Mouse (Mus musculus): ENCODE measurements around the gene Swsap1. TPM values are rescaled to one million over a fixed set of nuclear protein-coding genes. Genes with fewer than 3 reads are reported as not detected.

The Swsap1 gene
- 12.2 and 12.8 TPM in 2 replicates for polyA plus RNA-seq (2012; rRNA removed)

GRCm38 (mm10) chr9:21955570-21956281 lies at the start of gene Swsap1:
TSS of gene Swsap1 (plus strand) at chr9:21955755.
- Histone ChIP-seq H3K27me3 (ENCODE audit: control insufficient read depth, insufficient read depth, low read length) (no peaks in the 10 kb centered on the region), H3K4me3 (replicated peaks; ENCODE audit: insufficient read depth, low read depth, low read length) (peak within 1 kb of the TSS; percentile 78), H3K27ac (ENCODE audit: insufficient read depth, low read length) (peak within 1 kb of the TSS; percentile 85), H3K4me1 (ENCODE audit: control insufficient read depth, insufficient read depth, low read length) (no peaks in the 10 kb centered on the region)
- DNase-seq: peak; percentile 99 to 100
- TF ChIP-seq CTCF (IDR thresholded peaks at IDR 0.05; ENCODE audit: borderline replicate concordance, insufficient read depth, low read depth, low read length): no peak
- peak; percentile 63 for TF ChIP-seq POLR2A (IDR thresholded peaks at IDR 0.05; ENCODE audit: borderline replicate concordance, insufficient read depth, low read length)
- WGBS: under 1% methylated on average over 54 of the region's 54 CpGs

- H3K27ac ChIP-seq (ENCODE audit: insufficient read depth, low read length): no peak overlapping the region; the same call in 1 of the 2 replicates
- TF ChIP-seq POLR2A (IDR thresholded peaks at IDR 0.05; ENCODE audit: borderline replicate concordance, insufficient read depth, low read length) (no peak), CTCF (IDR thresholded peaks at IDR 0.05; ENCODE audit: borderline replicate concordance, insufficient read depth, low read depth, low read length) (no peak)
- H3K27me3 ChIP-seq (ENCODE audit: control insufficient read depth, insufficient read depth, low read length): no peaks in the 10 kb centered on the region
- DNase-seq: no peak
- peaks cover 20% of the 10 kb centered on the region for H3K4me1 ChIP-seq (ENCODE audit: control insufficient read depth, insufficient read depth, low read length)
- WGBS: 73% methylated on average over 11 of the region's 11 CpGs
- no peak overlapping the region for H3K4me3 ChIP-seq (replicated peaks; ENCODE audit: insufficient read depth, low read depth, low read length)
Observed at GRCm38 (mm10) chr9:21908216-21908615, 47.3 kb upstream of the Swsap1 start.

GRCm38 (mm10) chr9:21909474-21910223 lies 45.9 kb upstream of the Swsap1 start:
- Histone ChIP-seq H3K4me1 (ENCODE audit: control insufficient read depth, insufficient read depth, low read length) (peaks cover 20% of the 10 kb centered on the region), H3K27me3 (ENCODE audit: control insufficient read depth, insufficient read depth, low read length) (no peaks in the 10 kb centered on the region), H3K27ac (ENCODE audit: insufficient read depth, low read length) (peak overlapping the region; percentile 83), H3K4me3 (replicated peaks; ENCODE audit: insufficient read depth, low read depth, low read length) (no peak overlapping the region)
- no peak for TF ChIP-seq POLR2A (IDR thresholded peaks at IDR 0.05; ENCODE audit: borderline replicate concordance, insufficient read depth, low read length)
- no peak for TF ChIP-seq CTCF (IDR thresholded peaks at IDR 0.05; ENCODE audit: borderline replicate concordance, insufficient read depth, low read depth, low read length)
- 19% methylated on average over 10 of the region's 10 CpGs for WGBS
- DNase-seq: peak; percentile 42 to 67

GRCm38 (mm10) chr9:21916851-21917492 lies 38.6 kb upstream of the Swsap1 start:
- no peak overlapping the region for H3K27ac ChIP-seq (ENCODE audit: insufficient read depth, low read length)
- TF ChIP-seq CTCF (IDR thresholded peaks at IDR 0.05; ENCODE audit: borderline replicate concordance, insufficient read depth, low read depth, low read length) (no peak), POLR2A (IDR thresholded peaks at IDR 0.05; ENCODE audit: borderline replicate concordance, insufficient read depth, low read length) (no peak)
- no peak for DNase-seq
- H3K27me3 ChIP-seq (ENCODE audit: control insufficient read depth, insufficient read depth, low read length): no peaks in the 10 kb centered on the region
- no peaks in the 10 kb centered on the region for H3K4me1 ChIP-seq (ENCODE audit: control insufficient read depth, insufficient read depth, low read length)
- H3K4me3 ChIP-seq (replicated peaks; ENCODE audit: insufficient read depth, low read depth, low read length): peak overlapping the region; percentile 67
- 41% methylated on average over 3 of the region's 3 CpGs for WGBS

- H3K4me1 ChIP-seq (ENCODE audit: control insufficient read depth, insufficient read depth, low read length): no peaks in the 10 kb centered on the region
- H3K4me3 ChIP-seq (replicated peaks; ENCODE audit: insufficient read depth, low read depth, low read length): peak overlapping the region; percentile 67
- TF ChIP-seq POLR2A (IDR thresholded peaks at IDR 0.05; ENCODE audit: borderline replicate concordance, insufficient read depth, low read length): no peak
- TF ChIP-seq CTCF (IDR thresholded peaks at IDR 0.05; ENCODE audit: borderline replicate concordance, insufficient read depth, low read depth, low read length): no peak
- no peak for DNase-seq
- 2% methylated on average over 35 of the region's 35 CpGs for WGBS
- no peaks in the 10 kb centered on the region for H3K27me3 ChIP-seq (ENCODE audit: control insufficient read depth, insufficient read depth, low read length)
- H3K27ac ChIP-seq (ENCODE audit: insufficient read depth, low read length): peak overlapping the region; percentile 68; the same call in 1 of the 2 replicates
Observed at GRCm38 (mm10) chr9:21917493-21918034, 38.0 kb upstream of the Swsap1 start.

GRCm38 (mm10) chr9:21918035-21918592 lies 37.4 kb upstream of the Swsap1 start, which contains the start of gene Rab3d:
TSS of gene Rab3d (minus strand) at chr9:21918192.
- WGBS: under 1% methylated on average over 36 of the region's 36 CpGs
- DNase-seq: peak; percentile 87 to 88
- Histone ChIP-seq H3K4me1 (ENCODE audit: control insufficient read depth, insufficient read depth, low read length) (no peaks in the 10 kb centered on the region), H3K27me3 (ENCODE audit: control insufficient read depth, insufficient read depth, low read length) (no peaks in the 10 kb centered on the region), H3K4me3 (replicated peaks; ENCODE audit: insufficient read depth, low read depth, low read length) (peak within 1 kb of the TSS; percentile 67), H3K27ac (ENCODE audit: insufficient read depth, low read length) (peak within 1 kb of the TSS; percentile 68; the same call in 1 of the 2 replicates)
- TF ChIP-seq POLR2A (IDR thresholded peaks at IDR 0.05; ENCODE audit: borderline replicate concordance, insufficient read depth, low read length) (peak; percentile 46; the same call in 1 of the 2 replicates), CTCF (IDR thresholded peaks at IDR 0.05; ENCODE audit: borderline replicate concordance, insufficient read depth, low read depth, low read length) (no peak)

Data from cerebellum, adult 2 months (tissue).